Mouse (Mus musculus) WW6 (cell line): Measurements from ENCODE around the gene Gm5129.
A peak's percentile ranks its signal among the peaks of the same experiment; 100 is the strongest.

Experiments used
- DNase-seq: peaks from one replicate; pipeline ENCODE4 v3.0.0-alpha.2; 2013; ENCODE audit warnings: low read depth, low spot score

Gm5129 gene

DNA sequence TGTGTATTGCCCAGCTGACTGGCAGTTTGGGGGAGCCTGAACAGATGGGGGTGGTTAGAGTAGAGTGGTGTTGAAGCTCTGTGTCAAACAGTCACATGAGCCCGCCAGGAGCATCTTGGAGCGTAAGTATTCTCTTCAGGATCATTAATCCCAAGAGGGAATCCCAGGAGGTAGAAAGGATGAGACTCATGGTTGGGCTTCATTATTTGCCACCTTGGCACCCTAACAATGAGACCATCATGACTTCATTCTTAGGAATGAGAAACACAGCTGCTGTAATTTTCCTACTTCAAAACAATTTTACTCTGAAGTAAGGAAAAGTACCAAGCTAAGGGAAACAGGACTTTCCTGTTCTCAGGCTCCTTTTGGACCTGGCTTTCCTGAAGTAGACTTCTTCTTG, 10.4 kb downstream of the Gm5129 start:
- DNase-seq, result no peak

DNA sequence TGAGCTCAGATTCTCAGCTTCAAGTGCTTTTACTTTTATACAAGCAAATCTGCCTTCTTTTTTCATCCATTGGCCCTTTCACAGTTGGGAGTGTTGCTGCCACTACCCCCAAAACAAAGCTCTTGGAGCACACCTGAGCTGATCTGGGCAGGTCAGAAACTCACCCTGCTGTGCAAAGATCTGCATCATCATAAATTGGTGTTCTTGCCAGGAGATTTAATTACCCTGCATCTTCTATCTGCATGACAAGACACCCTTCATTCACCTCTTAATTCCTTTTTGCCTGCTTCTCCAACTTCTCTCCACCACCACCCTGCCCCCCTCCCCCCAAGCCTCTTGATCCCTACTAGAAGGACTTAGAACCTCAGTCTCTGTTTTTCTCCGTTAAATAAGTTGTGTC, 14.6 kb downstream of the Gm5129 start:
- no peak for DNase-seq

DNA sequence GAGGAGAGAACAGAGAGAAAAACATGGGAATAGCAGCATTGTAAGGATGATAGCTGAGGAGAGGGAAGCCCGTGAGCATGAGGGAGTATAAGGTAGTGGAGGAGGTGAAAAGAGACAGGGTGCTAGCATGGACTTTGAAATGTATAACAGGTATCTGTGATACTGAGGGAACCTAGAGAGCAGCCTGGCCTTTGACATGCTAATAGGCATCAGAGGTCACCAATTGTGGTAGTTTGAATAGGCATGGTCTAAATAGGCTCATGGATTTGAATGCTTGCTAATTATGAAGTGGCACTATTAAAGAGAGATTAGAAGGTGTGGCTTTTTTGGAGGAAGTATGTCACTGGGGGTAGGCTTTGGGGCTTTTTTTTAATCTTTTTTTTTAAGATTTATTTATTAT, 22.8 kb downstream of the Gm5129 start:
- DNase-seq, result no peak

DNA sequence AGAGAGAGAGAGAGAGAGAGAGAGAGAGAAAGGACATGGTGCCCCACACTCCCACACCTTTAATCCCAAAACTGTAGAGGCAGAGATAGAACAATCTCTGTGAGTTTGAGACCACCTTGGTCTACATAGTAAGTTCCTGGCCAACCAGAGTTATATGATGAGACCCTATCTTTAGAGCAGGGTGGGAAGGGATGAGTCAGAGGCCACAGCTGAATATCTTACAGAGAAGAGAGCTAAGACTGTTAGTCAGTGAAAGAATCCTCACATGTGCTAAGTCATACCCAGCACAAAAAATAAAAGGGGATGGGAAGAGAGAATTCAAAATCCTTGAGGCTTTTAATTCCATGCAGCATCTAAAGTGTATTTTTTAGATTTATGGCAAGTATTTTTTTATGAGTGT, 24.1 kb downstream of the Gm5129 start:
- DNase-seq, result no peak

DNA sequence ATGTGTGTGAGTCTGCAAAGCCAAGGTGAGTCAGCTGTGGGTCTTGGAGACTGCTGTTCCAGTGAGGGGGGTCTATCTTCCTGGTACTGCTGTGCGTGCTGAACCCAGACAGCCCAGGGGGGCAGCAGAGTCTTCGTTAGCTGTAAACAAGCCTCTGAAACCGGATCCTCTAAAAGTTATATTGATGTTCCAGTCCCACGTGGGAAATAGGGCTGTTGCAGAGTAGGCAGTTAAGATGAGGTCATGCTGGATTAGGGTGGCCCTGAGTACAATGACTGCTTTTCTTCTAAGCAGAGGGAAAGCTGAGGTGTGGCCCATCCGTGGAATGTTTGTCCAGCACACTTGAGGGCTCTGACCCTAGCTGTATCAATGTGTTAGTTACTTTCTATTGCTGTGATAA, 27.5 kb downstream of the Gm5129 start:
- DNase-seq, result no peak

GRCm38 (mm10) chr5:29707241-29707640, 28.5 kb downstream of the Gm5129 start:
- DNase-seq, result no peak

DNA sequence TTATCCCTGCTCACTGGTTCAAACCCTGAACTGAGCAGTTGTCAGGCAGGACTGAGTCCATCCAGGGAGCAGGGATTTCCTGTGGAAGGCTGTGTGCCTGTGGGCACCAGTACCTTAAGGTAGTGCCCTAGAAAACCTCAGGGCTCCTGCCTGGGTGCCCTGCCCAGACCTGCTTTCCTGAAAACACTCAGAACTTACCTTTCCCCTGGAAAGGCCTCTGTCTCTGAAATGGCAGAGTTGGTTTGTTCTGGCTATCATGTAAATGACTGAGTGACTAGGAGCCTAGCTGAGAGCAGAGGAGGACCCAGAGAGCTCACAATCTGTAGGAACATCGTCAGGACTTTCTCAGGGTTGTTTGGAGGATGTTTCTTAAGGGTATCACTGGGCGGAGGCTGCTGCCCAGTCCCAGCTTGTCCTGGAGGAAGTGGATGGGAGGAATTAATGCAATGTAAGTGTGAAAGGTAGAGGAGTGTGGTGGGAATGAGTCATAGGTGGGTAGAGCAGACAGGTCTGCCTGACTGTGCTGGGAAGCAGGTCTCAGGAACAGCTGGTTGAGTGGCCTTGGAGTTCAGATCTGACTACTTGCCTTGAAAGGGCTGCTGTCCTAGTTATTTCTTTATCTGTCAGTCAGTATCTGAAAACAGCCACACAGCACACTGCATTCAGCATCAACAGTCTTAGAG, 36.1 kb downstream of the Gm5129 start:
- DNase-seq, result no peak

DNA sequence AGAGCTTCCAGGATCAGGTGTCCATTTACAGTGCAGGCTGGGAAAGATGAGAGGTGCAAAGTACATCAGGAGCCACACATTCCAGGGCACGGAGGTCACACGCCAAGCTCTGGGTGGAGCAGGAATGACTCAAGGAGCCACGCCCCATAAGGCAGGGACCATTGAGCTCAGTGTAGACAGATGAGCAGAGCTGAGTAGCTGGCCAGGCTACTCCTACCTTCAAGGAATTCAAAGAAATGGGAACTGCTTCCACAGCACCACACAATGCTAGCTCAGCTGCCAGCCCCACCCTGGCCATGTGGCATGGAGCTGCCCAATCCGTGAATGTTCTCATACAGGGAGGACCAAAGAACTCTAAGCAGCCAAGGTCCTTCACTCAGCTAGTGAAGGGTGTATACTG, 37.2 kb downstream of the Gm5129 start:
- peak; percentile 65 for DNase-seq

DNA sequence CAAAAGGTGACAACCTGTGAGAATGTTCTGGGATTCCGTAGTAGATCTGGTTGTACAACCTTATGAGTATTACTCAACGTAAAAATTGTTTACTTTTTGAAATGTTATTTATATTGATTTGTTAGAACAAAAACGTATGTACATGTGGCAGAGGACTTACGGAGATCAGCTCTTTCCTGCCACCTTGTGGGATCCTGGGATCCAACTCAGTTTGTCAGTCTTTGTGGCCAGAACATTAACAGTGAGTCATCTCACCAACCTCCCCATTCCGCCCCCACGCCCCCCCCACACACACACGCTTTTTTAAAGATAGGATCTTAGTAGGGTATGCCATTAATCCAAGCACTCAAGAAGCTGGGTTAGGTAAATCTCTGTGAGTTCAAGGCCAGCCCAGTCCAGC, 47.4 kb downstream of the Gm5129 start:
- no peak for DNase-seq

DNA sequence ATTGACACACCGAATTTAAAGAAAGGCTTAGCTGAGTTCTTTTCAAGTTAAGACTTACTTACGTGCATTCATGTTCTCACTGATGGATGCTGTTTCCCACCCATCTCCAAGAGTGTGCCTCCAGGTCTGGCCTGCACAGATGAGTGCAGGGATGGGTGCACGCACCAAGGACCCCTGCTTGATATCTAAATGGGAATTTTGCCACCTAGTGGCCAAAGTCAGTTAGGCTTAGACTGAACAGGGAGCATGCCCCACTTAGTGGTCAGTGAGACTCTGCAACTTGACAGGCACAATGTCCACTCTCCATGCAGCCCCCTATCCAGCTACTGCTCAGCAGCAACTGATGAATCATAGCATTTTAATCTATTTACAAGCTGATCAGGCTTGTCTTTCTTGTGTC, 48.1 kb downstream of the Gm5129 start:
- DNase-seq, result no peak
